Mouse (Mus musculus) adrenal gland, postnatal 25 days (tissue): ENCODE measurements around the gene Usp17ld. TPM values are rescaled to one million over a fixed set of nuclear protein-coding genes. Genes with fewer than 3 reads are reported as not detected.
"Not testable (repeated sequence)": the region's sequence is repeated elsewhere in the genome, so short reads cannot be mapped to it uniquely, and the experiment has no call there.

ENCODE experiments used
- DNase-seq: peaks from one replicate; pipeline ENCODE4 v3.0.0; 2021; ENCODE audit warnings: mixed read lengths
- long read RNA-seq: library from polyadenylated mRNA; stranded (forward); transcript quantifications from one replicate; pipeline ENCODE4 v2.0.0, GENCODE M21; 2021
- microRNA-seq, 2 experiments: library from miRNA; unstranded; fragments of <30 nt; microRNA quantifications; one replicate each; pipeline ENCODE4 v1.2.0; 2021
- total RNA-seq: library from RNA; stranded (reverse); gene quantifications from 2 replicates; pipeline ENCODE4 v1.2.3, GENCODE M21; 2021

Gene Usp17ld
- not detected in 2 replicates for total RNA-seq
- long read RNA-seq: 0 reads

DNA sequence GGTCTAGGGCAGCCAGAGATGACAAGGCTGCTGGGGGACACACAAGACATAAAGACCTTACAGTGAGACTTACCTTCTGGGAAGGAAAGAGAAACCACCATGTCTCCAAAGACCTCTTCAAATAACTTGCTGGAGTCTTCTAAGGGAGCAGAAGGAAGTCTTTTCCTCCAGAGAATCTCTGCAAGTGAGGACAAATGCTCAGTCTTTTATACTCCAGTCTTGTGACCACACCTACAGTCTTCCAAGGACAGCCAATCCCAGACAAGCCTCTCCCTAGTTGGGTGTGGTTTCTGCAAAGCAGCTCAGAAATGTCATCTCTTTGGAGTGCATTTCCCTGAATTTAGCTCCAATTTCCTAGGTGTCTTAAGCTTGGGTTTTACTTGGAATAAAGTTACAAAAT lies at the start of gene Usp17ld:
TSS of gene Usp17ld (minus strand) at position 101 of the 400 bp plus-strand sequence.
- not testable (repeated sequence) for DNase-seq

DNA sequence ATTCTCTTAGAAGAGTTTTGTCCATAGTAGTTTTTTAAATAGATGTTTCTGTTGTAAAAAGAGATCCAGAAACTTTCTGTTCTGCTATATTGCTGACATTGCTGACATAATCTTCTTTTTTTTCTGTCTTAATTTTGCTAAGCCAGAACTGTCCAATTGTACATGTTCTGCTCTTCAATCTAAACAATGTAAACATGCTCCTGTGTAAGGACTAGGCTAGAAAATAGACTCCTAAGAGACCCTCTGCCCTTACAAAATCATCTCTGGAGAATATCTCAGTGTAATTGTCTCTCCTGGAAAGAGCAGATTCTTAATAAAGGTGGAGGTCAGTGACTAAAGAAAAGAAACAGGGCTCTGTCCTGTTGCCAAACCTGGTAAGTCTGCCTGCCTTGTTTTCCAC lies 35.6 kb downstream of the Usp17ld start, which contains the start of gene Olfr594:
TSS of gene Olfr594 (plus strand) at position 301 of the 400 bp plus-strand sequence.
- DNase-seq: no peak

DNA sequence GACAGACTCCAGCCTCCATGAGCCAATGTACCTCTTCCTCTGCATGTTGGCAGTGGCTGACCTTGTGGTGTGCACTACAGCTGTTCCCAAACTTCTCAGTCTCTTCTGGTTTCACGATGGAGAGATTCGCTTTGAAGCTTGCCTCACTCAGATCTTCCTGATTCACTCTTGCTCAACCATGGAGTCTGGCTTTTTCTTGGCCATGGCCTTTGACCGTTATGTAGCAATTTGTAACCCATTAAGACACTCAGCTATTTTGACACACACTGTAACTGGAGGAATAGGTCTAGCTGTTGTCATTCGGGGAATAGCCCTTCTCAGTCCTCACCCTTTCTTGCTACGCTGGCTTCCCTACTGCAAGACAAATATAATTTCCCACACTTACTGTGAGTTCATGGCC lies 40.3 kb downstream of the Usp17ld start:
- DNase-seq: not testable (repeated sequence)

DNA sequence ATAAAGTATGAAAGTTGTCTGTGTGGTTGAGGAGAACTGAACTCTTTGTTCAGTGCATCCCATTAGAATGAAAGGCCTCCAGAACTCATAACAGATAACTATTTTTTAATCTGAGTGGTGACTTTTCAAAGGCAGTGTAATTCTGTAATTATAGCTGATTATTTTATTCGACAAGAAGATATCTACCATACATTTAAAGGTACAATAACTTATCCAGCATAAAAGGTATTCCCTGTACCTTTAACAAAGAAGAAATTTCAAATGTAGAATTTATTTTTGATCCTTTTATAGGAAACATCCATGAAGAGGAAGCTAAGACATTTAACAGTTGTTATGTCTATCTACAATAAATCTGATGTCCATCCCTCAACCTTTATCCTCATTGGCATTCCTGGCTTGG lies 40.7 kb downstream of the Usp17ld start, which contains the start of gene Olfr593:
TSS of gene Olfr593 (plus strand) at position 301 of the 400 bp plus-strand sequence.
- DNase-seq: no peak

Small RNA genes within 50 kb of the gene (microRNA-seq; reads per million reads assigned to microRNA genes)
- gene Gm23550 (0 reads per million in 2 experiments), gene Gm25171 (0 reads per million in 2 experiments)

Other genes starting within 250 kb of the Usp17ld start
- gene Olfr582, start 214.5 kb downstream of the Usp17ld start, total RNA-seq: not detected in 2 replicates
- gene Olfr583, start 201.2 kb downstream of the Usp17ld start, total RNA-seq: not detected in 2 replicates
- gene Olfr584, start 170.6 kb downstream of the Usp17ld start, total RNA-seq: not detected in 2 replicates
- gene Olfr585, start 154.8 kb downstream of the Usp17ld start, total RNA-seq: not detected in 2 replicates
- not detected in 2 replicates for gene Olfr586, start 126.9 kb downstream of the Usp17ld start, total RNA-seq
- gene Olfr588-ps1, start 111.6 kb downstream of the Usp17ld start, total RNA-seq: not detected in 2 replicates
- not detected in 2 replicates for gene Olfr589, start 96.1 kb downstream of the Usp17ld start, total RNA-seq
- gene Olfr591, start 74.2 kb downstream of the Usp17ld start, total RNA-seq: not detected in 2 replicates
- not detected in 2 replicates for gene Olfr592, start 67.7 kb downstream of the Usp17ld start, total RNA-seq
- not detected in 2 replicates for gene Olfr593, start 40.6 kb downstream of the Usp17ld start, total RNA-seq
- not detected in 2 replicates for gene Olfr594, start 35.5 kb downstream of the Usp17ld start, total RNA-seq
- not detected in 2 replicates for gene Olfr596, start 53.1 kb upstream of the Usp17ld start, total RNA-seq
- not detected in 2 replicates for gene Olfr597, start 63.8 kb upstream of the Usp17ld start, total RNA-seq
- gene Olfr598, start 71.1 kb upstream of the Usp17ld start, total RNA-seq: not detected in 2 replicates
- gene Olfr599, start 83.4 kb upstream of the Usp17ld start, total RNA-seq: not detected in 2 replicates
- not detected in 2 replicates for gene Olfr600, start 97.2 kb upstream of the Usp17ld start, total RNA-seq
- gene Olfr601, start 110.2 kb upstream of the Usp17ld start, total RNA-seq: not detected in 2 replicates
- gene Olfr603, start 133.7 kb upstream of the Usp17ld start, total RNA-seq: not detected in 2 replicates
- not detected in 2 replicates for gene Usp17lc, start 162.6 kb upstream of the Usp17ld start, total RNA-seq
- gene Olfr605, start 192.9 kb upstream of the Usp17ld start, total RNA-seq: not detected in 2 replicates
- gene Olfr606, start 196.5 kb upstream of the Usp17ld start, total RNA-seq: not detected in 2 replicates
- not detected in 2 replicates for gene Olfr607, start 211.6 kb upstream of the Usp17ld start, total RNA-seq
- gene Olfr608, start 217.4 kb upstream of the Usp17ld start, total RNA-seq: not detected in 2 replicates
- gene Olfr609, start 245.6 kb upstream of the Usp17ld start, total RNA-seq: not detected in 2 replicates